Mouse (Mus musculus): ENCODE measurements around the gene Fam184b. TPM values are rescaled to one million over a fixed set of nuclear protein-coding genes. Genes with fewer than 3 reads are reported as not detected.

The Fam184b gene
- total RNA-seq, 2 experiments from 2014 or later = 6.9 to 10.4 TPM

DNA sequence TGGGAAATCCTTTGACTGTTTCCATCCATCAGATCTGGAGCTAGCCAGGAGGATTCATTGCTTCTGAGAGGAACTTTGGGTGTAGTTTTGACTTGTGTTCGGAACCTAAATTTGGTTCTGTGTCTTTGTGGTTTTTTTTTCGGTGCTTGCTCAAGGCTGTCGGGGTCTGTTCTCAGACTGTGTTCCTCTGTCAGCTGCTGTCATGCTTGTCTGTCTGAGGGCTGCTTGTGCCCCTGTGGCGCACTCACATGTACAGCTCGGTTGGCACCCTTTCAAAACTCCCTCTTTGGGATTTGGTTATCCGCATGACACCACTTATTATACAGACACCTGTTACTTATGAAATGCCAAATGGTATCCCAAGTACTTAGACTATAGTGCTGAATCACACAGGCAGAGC, 117.8 kb downstream of the Fam184b start:
- no peak for DNase-seq (ENCODE audit: low spot score in 2 of 2)
- intact Hi-C loops (cut with DNase I) = no loop called here

GRCm38 (mm10) chr5:45520809-45521110, 118.7 kb downstream of the Fam184b start:
- intact Hi-C loops (cut with DNase I) = no loop called here

DNA sequence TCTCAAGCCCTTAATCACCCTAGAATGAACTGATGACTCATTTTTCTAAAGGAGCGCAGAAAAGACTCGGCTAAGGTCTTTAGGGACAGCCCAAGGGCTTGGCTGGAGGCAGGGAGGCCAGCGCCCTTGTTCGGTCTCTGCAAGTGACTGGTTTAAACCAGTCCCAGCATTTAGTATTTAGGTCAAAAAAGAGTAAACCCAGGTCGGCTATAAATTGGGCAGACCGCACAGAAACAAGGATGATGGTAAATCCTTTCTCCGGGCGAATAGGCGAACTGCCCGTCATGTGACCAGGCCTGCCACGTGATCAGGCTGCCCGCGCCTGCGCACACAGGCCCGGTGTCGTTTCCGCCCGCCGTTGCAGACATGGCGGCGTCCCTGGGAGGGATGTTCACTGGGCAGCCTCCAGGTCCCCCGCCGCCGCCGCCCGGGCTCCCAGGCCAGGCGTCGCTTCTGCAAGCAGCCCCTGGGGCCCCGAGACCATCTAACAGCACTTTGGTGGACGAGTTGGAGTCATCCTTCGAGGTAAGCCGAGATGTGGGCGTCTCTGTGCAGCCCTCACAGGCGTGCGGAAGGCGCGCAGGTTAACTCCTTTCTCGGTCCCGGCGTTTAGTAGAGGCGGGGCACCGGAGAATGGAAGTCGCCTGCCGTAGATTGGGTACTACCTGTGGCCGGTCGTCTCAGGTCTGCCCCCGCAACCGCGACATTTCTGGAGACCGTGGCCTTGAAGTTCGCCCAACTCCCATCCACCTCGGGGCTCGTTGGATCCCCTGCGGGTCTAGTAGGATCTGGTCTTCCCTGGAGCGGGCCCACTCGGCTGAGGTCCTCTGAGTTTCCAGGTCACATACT, 119.2 kb downstream of the Fam184b start, which contains the start of gene Med28:
TSS of gene Med28 (plus strand) at position 270 of the 849 bp plus-strand sequence.
- intact Hi-C loops (cut with DNase I) = no loop called here
- peak; percentile 94 to 95 for DNase-seq (ENCODE audit: low spot score in 2 of 2)

More at GRCm38 (mm10) chr5:45520809-45521110, 118.7 kb downstream of the Fam184b start:
- DNase-seq (ENCODE audit: low spot score in 2 of 2) = no peak

DNA sequence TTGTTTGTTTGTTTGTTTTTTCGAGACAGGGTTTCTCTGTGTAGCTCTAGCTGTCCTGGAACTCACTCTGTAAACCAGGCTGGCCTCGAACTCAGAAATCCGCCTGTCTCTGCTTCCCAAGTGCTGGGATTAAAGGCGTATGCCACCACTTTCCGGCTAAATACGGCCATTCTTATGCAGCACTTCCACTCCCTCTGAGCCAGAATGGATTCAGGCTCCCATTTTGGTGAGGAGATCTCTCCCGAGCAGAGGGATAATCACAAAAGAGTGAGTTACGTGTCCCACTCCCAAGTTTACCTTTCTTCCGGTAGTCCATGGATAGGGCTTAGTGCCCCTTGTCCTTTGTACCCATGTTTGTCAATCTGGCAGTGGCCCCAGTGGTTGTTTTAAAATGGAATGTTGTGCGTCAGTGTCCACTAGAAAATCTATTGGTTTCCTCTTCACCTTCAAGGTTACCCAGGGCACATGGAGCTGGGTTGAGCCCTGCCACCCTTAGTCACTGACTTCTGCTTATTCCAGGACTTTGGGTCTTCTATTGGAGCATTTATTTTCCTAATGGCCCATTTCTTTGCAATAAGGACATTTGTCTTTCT, 124.2 kb downstream of the Fam184b start:
- no peak for DNase-seq (ENCODE audit: low spot score in 2 of 2)
- intact Hi-C loops (cut with DNase I) = no loop called here

DNA sequence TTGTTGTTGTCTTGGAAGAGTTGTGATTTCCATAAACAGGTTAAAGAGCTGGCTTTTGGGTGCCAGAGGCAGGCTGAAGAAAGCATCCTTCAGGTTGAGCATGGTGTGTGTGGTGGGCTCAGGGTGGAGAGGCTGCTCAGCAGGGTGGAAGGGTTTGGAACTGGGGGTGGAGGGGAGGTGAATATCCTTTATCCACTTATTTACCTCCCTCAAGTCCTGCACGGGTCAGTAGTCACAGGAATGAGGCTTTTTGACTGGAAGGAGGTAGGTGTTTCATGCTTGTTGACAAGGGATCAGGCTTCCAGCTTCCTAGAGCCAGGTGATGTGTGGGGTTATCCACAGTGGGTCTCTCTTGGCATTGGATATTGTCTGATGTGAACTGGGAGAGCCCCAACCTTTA, 124.8 kb downstream of the Fam184b start:
- no peak for DNase-seq (ENCODE audit: low spot score in 2 of 2)
- intact Hi-C loops (cut with DNase I) = no loop called here

DNA sequence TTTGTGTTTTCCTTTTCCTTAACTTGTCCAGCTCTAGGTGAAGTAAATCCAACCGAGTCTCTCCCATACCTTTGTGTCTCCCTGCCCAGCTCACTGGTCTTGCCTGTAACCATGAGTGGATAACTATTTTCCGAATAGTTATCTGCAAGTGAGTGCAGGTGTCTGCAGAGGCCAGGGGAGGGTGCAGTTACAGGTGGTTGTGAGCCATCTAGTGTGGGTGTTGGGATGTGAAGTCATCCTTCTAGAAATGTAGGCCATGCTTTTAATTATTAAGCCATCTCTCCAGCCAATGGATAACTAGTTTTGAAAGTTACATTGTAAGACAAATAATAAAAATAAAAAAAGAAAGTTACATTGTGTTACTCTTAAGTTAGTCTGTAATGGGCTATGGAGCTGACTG, 125.9 kb downstream of the Fam184b start:
- no peak for DNase-seq (ENCODE audit: low spot score in 2 of 2)
- intact Hi-C loops (cut with DNase I) = no loop called here

- intact Hi-C loops (cut with DNase I) = no loop called here
- DNase-seq (ENCODE audit: low spot score in 2 of 2) = no peak
Measured at GRCm38 (mm10) chr5:45512908-45513307, 126.5 kb downstream of the Fam184b start.

- no peak for DNase-seq (ENCODE audit: low spot score in 2 of 2)
- intact Hi-C loops (cut with DNase I) = no loop called here
Measured at GRCm38 (mm10) chr5:45510071-45510470, 129.3 kb downstream of the Fam184b start.

- intact Hi-C loops (cut with DNase I) = no loop called here
Measured at GRCm38 (mm10) chr5:45497564-45497963, 141.8 kb downstream of the Fam184b start.

DNA sequence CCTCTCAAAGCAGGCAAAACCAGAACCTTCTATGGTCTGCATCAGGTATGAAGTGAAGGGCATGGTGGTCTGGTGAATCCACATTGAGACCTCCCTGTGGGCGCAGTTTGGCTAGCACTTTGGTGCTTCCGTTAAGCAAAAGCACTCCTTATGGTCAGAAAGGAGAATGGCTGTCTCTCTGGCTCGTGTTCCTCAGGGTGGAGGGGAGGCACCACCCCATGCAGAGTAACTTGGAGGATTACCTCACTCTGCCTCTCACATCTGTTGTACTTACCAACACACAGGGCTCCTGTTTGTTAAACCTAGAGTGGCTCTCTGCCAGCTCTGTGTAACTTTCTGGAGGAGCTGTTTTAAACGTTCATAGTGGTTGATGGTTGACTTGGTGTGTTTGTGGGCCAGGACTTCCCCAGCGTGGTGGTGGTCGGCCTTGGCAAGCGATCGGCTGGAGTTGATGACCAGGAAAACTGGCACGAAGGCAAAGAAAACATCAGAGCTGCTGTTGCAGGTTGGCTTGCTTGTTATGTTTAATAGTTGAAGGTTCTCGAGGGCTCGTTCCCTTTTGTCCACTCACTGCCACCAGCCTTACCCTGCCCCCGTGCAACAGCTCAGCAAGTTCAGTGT, 142.4 kb downstream of the Fam184b start:
- intact Hi-C loops (cut with DNase I) = no loop called here
- no peak for DNase-seq (ENCODE audit: low spot score in 2 of 2)

More at GRCm38 (mm10) chr5:45497564-45497963, 141.8 kb downstream of the Fam184b start:
- no peak for DNase-seq (ENCODE audit: low spot score in 2 of 2)

GRCm38 (mm10) chr5:45496479-45496878, 142.9 kb downstream of the Fam184b start:
- no peak for DNase-seq (ENCODE audit: low spot score in 2 of 2)
- intact Hi-C loops (cut with DNase I) = no loop called here

- no peak for DNase-seq (ENCODE audit: low spot score in 2 of 2)
- intact Hi-C loops (cut with DNase I) = no loop called here
Measured at GRCm38 (mm10) chr5:45496042-45496441, 143.4 kb downstream of the Fam184b start.

DNA sequence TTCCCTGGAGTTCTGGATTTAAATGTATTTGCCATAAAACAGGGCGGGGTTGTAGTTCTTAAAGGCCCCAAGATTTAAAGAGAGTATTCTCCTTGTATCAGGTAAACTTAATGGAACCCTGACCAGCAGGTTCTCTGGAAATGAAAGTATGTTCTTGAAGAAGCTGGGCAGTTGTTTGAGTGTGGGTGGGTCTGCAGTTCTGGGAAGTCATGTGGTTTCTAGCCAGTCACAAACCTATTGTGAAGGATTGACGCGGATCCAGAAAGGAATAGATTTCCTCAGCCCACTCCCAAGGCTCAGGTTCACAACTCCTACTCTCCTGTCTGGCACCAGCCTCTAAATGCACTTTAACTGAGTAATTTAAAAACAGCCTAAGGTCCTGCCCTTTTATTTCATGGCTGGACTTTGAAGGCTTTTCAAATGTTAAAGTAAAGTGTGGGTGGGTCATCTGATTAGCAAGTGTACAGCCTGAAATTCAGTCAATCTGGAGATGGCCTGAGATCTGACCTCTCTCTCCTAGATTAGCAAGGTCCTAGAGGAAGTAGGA, 143.9 kb downstream of the Fam184b start:
- intact Hi-C loops (cut with DNase I) = no loop called here
- no peak for DNase-seq (ENCODE audit: low spot score in 2 of 2)

DNA sequence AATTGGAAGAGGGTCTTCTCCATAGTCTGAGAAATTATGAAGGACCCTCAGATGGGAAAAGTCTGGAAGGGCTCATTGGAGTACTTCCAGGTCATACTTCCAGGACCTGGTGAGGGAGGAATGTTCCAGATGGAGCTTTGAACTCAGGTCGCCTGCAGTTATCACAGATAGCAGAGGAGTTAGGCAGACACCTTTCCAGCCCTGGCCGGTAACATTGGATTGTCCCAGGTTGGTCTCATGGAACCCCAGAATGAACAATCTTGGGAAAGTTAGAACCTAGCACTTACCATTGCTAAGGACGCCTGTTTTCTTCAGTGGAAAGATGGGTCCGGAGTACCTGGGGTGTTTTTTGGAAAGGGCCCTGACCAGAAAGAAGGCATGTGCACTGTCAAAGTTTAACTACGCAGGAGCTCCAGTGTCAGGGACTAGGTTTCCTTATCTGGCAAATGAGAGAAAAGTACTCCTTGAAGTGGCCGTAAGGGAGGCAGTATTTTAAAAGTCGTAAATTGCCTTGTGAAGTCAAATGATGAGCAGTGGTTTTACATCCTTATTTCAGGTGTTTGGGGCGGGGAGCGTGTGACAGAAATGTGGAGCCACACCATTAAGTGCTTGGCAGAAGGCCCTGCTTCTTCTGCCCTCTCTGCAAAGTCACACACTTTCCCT, 145.2 kb downstream of the Fam184b start:
- intact Hi-C loops (cut with DNase I) = no loop called here

DNA sequence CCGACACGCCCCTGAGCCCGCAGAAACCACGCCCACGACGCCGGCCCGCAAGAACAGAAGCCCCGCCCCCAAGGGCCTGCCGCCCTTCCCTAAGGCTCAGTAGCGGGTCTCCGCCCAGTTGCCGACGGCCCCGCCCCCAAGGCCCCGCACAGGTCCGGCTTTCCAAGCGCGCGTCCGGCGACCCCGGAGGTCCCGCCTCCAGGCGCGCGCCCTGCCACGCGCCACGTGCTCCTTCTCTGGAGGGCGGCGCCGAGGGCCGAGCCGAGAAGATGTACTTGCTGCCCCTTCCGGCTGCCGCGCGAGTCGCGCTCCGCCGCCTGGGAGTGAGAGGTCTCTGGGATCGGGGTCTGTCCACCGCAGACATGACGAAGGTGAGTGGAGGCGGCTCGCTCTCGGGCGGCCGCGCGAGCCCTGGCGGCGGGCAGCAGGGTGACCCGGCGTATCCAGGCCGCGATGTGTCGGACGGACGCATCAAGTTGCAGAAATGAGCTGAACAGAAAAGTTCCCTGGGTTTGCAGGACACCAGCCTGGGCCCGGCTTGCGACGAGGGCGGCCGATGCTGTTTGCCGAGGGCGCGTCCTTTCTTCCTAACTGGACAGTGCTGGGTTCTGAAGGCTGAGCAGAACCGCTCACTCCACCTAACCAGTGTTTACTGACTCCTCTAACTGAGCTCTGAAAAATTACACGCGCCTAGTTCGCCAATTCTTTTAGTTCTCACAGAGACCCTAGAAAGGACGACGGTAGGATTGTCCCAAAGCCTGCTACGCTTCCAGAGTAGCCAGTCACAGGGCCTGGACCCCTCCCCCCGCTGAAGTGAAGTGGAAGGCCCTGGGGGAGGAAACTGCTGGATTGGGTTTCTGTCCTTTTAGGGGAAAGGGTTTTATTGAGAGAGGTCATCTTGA, 146.0 kb downstream of the Fam184b start, which contains the start of gene Lap3:
TSS of gene Lap3 (plus strand) at position 184 of the 902 bp plus-strand sequence.
- peak; percentile 96 for DNase-seq (ENCODE audit: low spot score in 2 of 2)
- intact Hi-C loops (cut with DNase I) = no loop called here

More for the DNA sequence above, 145.2 kb downstream of the Fam184b start:
- no peak for DNase-seq (ENCODE audit: low spot score in 2 of 2)

DNA sequence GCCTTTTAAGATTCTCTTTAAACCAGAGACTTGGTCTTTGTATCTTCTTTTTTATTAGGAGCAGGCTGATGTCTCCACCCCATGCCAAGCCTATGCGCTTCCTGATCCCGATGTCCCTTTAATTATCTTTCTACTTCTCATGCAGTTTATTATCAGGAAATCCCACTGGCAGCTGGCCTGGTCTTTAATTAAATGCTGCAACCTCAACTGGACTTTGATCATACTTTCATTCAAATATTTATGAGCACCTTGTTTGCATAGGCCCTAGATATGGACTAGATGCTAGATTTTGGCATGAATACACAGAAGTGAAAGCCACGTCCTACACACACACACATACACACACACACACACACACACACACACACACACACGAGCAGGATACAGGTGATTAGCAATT, 147.6 kb downstream of the Fam184b start:
- DNase-seq (ENCODE audit: low spot score in 2 of 2) = no peak
- intact Hi-C loops (cut with DNase I) = no loop called here

DNA sequence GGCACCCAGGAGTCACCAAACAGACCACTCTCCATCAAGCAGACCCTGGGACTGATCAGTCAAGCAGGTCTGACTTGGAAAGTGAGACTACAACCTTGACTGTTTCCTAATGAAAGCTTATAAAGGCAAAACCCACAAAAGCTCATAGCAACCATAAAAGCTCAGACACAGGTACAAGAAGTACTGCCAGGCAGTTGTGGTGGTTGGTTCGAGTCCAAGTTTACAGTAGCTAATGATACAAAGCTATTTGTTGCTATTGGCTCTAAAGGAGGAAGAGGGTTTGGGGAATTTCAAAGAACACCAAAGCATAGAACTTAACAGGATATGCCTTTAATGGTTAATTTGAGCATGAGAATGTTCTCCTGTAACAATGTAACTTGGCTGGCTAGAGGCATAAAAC, 155.8 kb downstream of the Fam184b start:
- intact Hi-C loops (cut with DNase I) = no loop called here
- DNase-seq (ENCODE audit: low spot score in 2 of 2) = no peak

DNA sequence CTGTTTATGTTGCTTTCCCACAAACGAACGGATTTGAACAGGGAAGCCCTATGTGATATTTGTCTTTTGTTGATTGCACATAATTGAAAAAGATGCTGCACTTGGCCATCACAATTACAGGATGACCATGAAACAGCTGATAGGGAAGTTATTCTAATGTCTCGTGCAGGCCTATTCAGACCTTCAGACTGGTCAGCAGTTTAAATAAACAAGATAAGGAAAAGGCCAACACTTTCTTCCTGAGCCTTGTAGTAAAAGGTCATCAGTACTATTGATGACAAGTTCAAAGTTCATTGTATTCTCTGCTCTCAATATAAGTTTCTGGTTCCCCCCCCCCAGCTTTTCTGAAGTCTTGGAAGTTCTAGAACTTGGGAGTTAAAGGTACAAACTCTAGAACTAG, 156.8 kb downstream of the Fam184b start:
- DNase-seq (ENCODE audit: low spot score in 2 of 2) = no peak
- intact Hi-C loops (cut with DNase I) = no loop called here

GRCm38 (mm10) chr5:45481125-45481524, 158.3 kb downstream of the Fam184b start:
- intact Hi-C loops (cut with DNase I) = no loop called here
- DNase-seq (ENCODE audit: low spot score in 2 of 2) = no peak

All from left cerebral cortex, postnatal 36 days (tissue).